Mouse (Mus musculus) neural tube, embryonic 15.5 days (tissue): ENCODE results near the gene Hoxa9. TPM values are rescaled to one million over a fixed set of nuclear protein-coding genes. Genes with fewer than 3 reads are reported as not detected.

ENCODE experiments used
- ATAC-seq: fragments of 200-750 bp; cut with Nextera tagmentation; 2 replicates; pipeline ENCODE4 v1.8.0; 2017; ENCODE audit warnings: mild to moderate bottlenecking, moderate TSS enrichment, moderate library complexity; ENCODE audit not compliant: low FRiP score
- H3K27ac ChIP-seq: fragments of 300-500 bp; sonication (generic); replicated peaks from 2 replicates; pipeline ENCODE4 v1.5.1; 2015; ENCODE audit warnings: mild to moderate bottlenecking, inconsistent platforms
- H3K27me3 ChIP-seq: fragments of 300-500 bp; sonication (generic); replicated peaks from 2 replicates; pipeline ENCODE4 v1.6.1; 2015; ENCODE audit warnings: inconsistent platforms
- H3K36me3 ChIP-seq: fragments of 300-500 bp; sonication (generic); 2 replicates; pipeline ENCODE4 v1.6.1; 2015; ENCODE audit warnings: inconsistent platforms
- H3K4me1 ChIP-seq: fragments of 300-500 bp; sonication (generic); 2 replicates; pipeline ENCODE4 v1.6.1; 2015; ENCODE audit warnings: inconsistent platforms
- H3K4me2 ChIP-seq: fragments of 300-500 bp; sonication (generic); 2 replicates; pipeline ENCODE4 v1.6.1; 2015; ENCODE audit warnings: inconsistent platforms, mild to moderate bottlenecking, moderate library complexity
- H3K4me3 ChIP-seq: fragments of 300-500 bp; sonication (generic); replicated peaks from 2 replicates; pipeline ENCODE4 v1.5.1; 2015; ENCODE audit warnings: mild to moderate bottlenecking, inconsistent platforms
- H3K9ac ChIP-seq: fragments of 300-500 bp; sonication (generic); replicated peaks from 2 replicates; pipeline ENCODE4 v1.6.1; 2015; ENCODE audit warnings: mild to moderate bottlenecking, inconsistent platforms
- H3K9me3 ChIP-seq: fragments of 300-500 bp; sonication (generic); replicated peaks from 2 replicates; pipeline ENCODE4 v1.6.1; 2016; ENCODE audit warnings: inconsistent platforms
- WGBS: fragments of 180-500 bp; shearing (Covaris S2); methylation state at CpG from one replicate; pipeline ENCODE4 v1.1.7; 2015; ENCODE audit warnings: mixed read lengths; 5-methylcytosine and 5-hydroxymethylcytosine counted together
- polyA plus RNA-seq: library from polyadenylated mRNA; unstranded; fragments of >200 nt; fragmentation: Nextera tagmentation; extraction: Ambion mirVana; gene quantifications from 2 replicates; pipeline ENCODE4 v1.2.1, GENCODE M21; 2015

Hoxa9 gene
- polyA plus RNA-seq, result 64.3 and 77.5 TPM in 2 replicates

GRCm38 (mm10) chr6:52230516-52231165 is at the start of gene Hoxa9:
Hoxa9 (minus strand) TSS chr6:52231089.
- Histone ChIP-seq H3K4me3 (peak within 1 kb of the TSS; percentile 57), H3K36me3 (no peaks in the 10 kb centered on the region), H3K4me1 (peaks cover 31% of the 10 kb centered on the region), H3K27ac (peak within 1 kb of the TSS; percentile 86), H3K27me3 (no peaks in the 10 kb centered on the region), H3K4me2 (peak within 1 kb of the TSS; percentile 58), H3K9me3 (no peaks in the 10 kb centered on the region), H3K9ac (peak within 1 kb of the TSS; percentile 65)
- WGBS, result 2% methylated on average over 21 of the region's 36 CpGs
- no peak for ATAC-seq

- Histone ChIP-seq H3K27me3 (peaks cover 85% of the 10 kb centered on the region), H3K27ac (no peak overlapping the region), H3K4me2 (no peak overlapping the region), H3K4me1 (peaks cover 4% of the 10 kb centered on the region; the same call in 1 of the 2 replicates), H3K9ac (no peak overlapping the region), H3K9me3 (no peaks in the 10 kb centered on the region), H3K36me3 (no peaks in the 10 kb centered on the region), H3K4me3 (no peak overlapping the region)
- WGBS, result under 1% methylated on average over 5 of the region's 5 CpGs
- ATAC-seq, result no peak
These were observed 46.0 kb upstream of the Hoxa9 start for GRCm38 (mm10) chr6:52276920-52277319.

- no peak overlapping the region for H3K4me2 ChIP-seq
- no peak overlapping the region for H3K9ac ChIP-seq
- no peak overlapping the region for H3K4me3 ChIP-seq
- H3K9me3 ChIP-seq, result no peaks in the 10 kb centered on the region
- 4% methylated on average over 6 of the region's 6 CpGs for WGBS
- no peak overlapping the region for H3K27ac ChIP-seq
- H3K4me1 ChIP-seq, result peaks cover 4% of the 10 kb centered on the region; the same call in 1 of the 2 replicates
- no peak for ATAC-seq
- H3K27me3 ChIP-seq, result peaks cover 89% of the 10 kb centered on the region
- no peaks in the 10 kb centered on the region for H3K36me3 ChIP-seq
These were observed 45.5 kb upstream of the Hoxa9 start for GRCm38 (mm10) chr6:52276382-52276781.

GRCm38 (mm10) chr6:52275563-52276280 is 44.8 kb upstream of the Hoxa9 start:
- H3K27me3 ChIP-seq, result peaks cover 90% of the 10 kb centered on the region
- no peak overlapping the region for H3K27ac ChIP-seq
- ATAC-seq, result no peak
- H3K9ac ChIP-seq, result no peak overlapping the region
- WGBS, result 9% methylated on average over 8 of the region's 8 CpGs
- H3K9me3 ChIP-seq, result no peaks in the 10 kb centered on the region
- H3K36me3 ChIP-seq, result no peaks in the 10 kb centered on the region
- H3K4me2 ChIP-seq, result no peak overlapping the region
- H3K4me3 ChIP-seq, result no peak overlapping the region
- H3K4me1 ChIP-seq, result peaks cover 5% of the 10 kb centered on the region; the same call in 1 of the 2 replicates

- H3K4me1 ChIP-seq, result peaks cover 7% of the 10 kb centered on the region; the same call in 1 of the 2 replicates
- 2% methylated on average over 11 of the region's 11 CpGs for WGBS
These were observed 43.7 kb upstream of the Hoxa9 start for GRCm38 (mm10) chr6:52274576-52274975.

GRCm38 (mm10) chr6:52273656-52274280 is 42.9 kb upstream of the Hoxa9 start:
- Histone ChIP-seq H3K27me3 (peaks cover 96% of the 10 kb centered on the region), H3K4me1 (peaks cover 7% of the 10 kb centered on the region; the same call in 1 of the 2 replicates), H3K36me3 (no peaks in the 10 kb centered on the region), H3K9me3 (no peaks in the 10 kb centered on the region), H3K4me2 (no peak overlapping the region), H3K9ac (no peak overlapping the region), H3K27ac (no peak overlapping the region), H3K4me3 (no peak overlapping the region)
- ATAC-seq, result no peak
- 2% methylated on average over 22 of the region's 22 CpGs for WGBS

More at GRCm38 (mm10) chr6:52274576-52274975, 43.7 kb upstream of the Hoxa9 start:
- no peak overlapping the region for H3K27ac ChIP-seq
- no peak overlapping the region for H3K4me3 ChIP-seq
- ATAC-seq, result no peak
- no peaks in the 10 kb centered on the region for H3K36me3 ChIP-seq
- peaks cover 94% of the 10 kb centered on the region for H3K27me3 ChIP-seq
- H3K9me3 ChIP-seq, result no peaks in the 10 kb centered on the region
- H3K4me2 ChIP-seq, result no peak overlapping the region
- H3K9ac ChIP-seq, result no peak overlapping the region

- 6% methylated on average over 21 of the region's 22 CpGs for WGBS
- peaks cover 7% of the 10 kb centered on the region; the same call in 1 of the 2 replicates for H3K4me1 ChIP-seq
- H3K36me3 ChIP-seq, result no peaks in the 10 kb centered on the region
- no peak overlapping the region for H3K9ac ChIP-seq
- ATAC-seq, result no peak
- peaks cover 97% of the 10 kb centered on the region for H3K27me3 ChIP-seq
- no peak overlapping the region for H3K4me2 ChIP-seq
- H3K9me3 ChIP-seq, result no peaks in the 10 kb centered on the region
- no peak overlapping the region for H3K27ac ChIP-seq
- H3K4me3 ChIP-seq, result no peak overlapping the region
These were observed 42.1 kb upstream of the Hoxa9 start for GRCm38 (mm10) chr6:52272766-52273655.

GRCm38 (mm10) chr6:52270494-52271480 is 39.9 kb upstream of the Hoxa9 start:
- WGBS, result 4% methylated on average over 23 of the region's 23 CpGs
- peak; percentile 59; the same call in 1 of the 2 replicates for ATAC-seq
- Histone ChIP-seq H3K36me3 (no peaks in the 10 kb centered on the region), H3K4me2 (no peak overlapping the region), H3K27me3 (peaks cover 93% of the 10 kb centered on the region), H3K4me3 (no peak overlapping the region), H3K27ac (no peak overlapping the region), H3K9me3 (no peaks in the 10 kb centered on the region), H3K9ac (no peak overlapping the region), H3K4me1 (peaks cover 7% of the 10 kb centered on the region; the same call in 1 of the 2 replicates)

- 3% methylated on average over 3 of the region's 3 CpGs for WGBS
- no peaks in the 10 kb centered on the region for H3K36me3 ChIP-seq
- no peak overlapping the region for H3K4me3 ChIP-seq
- no peak overlapping the region for H3K9ac ChIP-seq
- no peak overlapping the region for H3K27ac ChIP-seq
- H3K4me1 ChIP-seq, result 0 out of 2 replicates have a peak, but pooled peaks cover 3% of the 10 kb centered on the region
- no peaks in the 10 kb centered on the region for H3K9me3 ChIP-seq
- no peak for ATAC-seq
- peaks cover 93% of the 10 kb centered on the region for H3K27me3 ChIP-seq
- H3K4me2 ChIP-seq, result no peak overlapping the region
These were observed 37.9 kb upstream of the Hoxa9 start for GRCm38 (mm10) chr6:52268756-52269155.

GRCm38 (mm10) chr6:52268341-52268740 is 37.5 kb upstream of the Hoxa9 start:
- WGBS, result 3% methylated on average over 7 of the region's 7 CpGs
- Histone ChIP-seq H3K27ac (no peak overlapping the region), H3K36me3 (no peaks in the 10 kb centered on the region), H3K9me3 (no peaks in the 10 kb centered on the region), H3K9ac (no peak overlapping the region), H3K4me3 (no peak overlapping the region), H3K4me2 (no peak overlapping the region), H3K4me1 (0 out of 2 replicates have a peak, but pooled peaks cover 3% of the 10 kb centered on the region), H3K27me3 (peaks cover 93% of the 10 kb centered on the region)
- ATAC-seq, result no peak
